Mouse (Mus musculus) central nervous system, embryonic 11.5 days (tissue): ENCODE results near the gene Olfr52. TPM values are rescaled to one million over a fixed set of nuclear protein-coding genes. Genes with fewer than 3 reads are reported as not detected.

Experiments used
- polyA plus RNA-seq: library from polyadenylated mRNA; depleted of rRNA; stranded (reverse); fragments of >200 nt; gene quantifications from 2 replicates; pipeline ENCODE4 v1.2.3, GENCODE M21; 2012; rRNA removed

The Olfr52 gene
- polyA plus RNA-seq, result not detected in 2 replicates

GRCm38 (mm10) chr2:86185583-86185982 is at the start of gene Olfr52:
Olfr52 (minus strand) TSS chr2:86185683.

GRCm38 (mm10) chr2:86231301-86231700 is 45.8 kb upstream of the Olfr52 start, which contains the start of gene Olfr1047:
Olfr1047 (minus strand) TSS chr2:86231401.

GRCm38 (mm10) chr2:86219214-86219613 is 33.7 kb upstream of the Olfr52 start, which contains the start of gene Olfr1046:
Olfr1046 (minus strand) TSS chr2:86219314.

DNA sequence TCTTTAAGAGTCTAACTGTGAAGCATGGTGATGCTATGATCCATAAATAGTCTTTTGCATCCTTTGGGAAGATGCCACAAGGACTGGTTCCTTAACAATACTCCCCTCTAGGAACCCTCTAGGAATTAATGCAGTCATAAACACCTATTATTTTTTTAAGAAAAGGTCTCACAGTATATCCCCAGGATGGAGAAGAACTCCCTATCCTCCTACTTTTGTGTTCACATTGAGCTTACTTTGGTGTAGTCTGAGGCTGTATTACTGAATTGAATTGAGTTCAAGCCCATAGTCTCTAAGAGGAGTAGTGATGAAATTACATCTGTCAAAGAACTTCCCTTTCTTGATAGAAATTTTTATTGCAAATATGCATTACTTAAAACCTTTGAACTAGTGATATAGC is 17.4 kb upstream of the Olfr52 start, which contains the start of gene Olfr1045:
Olfr1045 (minus strand) TSS at position 101 of the 400 bp plus-strand sequence.

DNA sequence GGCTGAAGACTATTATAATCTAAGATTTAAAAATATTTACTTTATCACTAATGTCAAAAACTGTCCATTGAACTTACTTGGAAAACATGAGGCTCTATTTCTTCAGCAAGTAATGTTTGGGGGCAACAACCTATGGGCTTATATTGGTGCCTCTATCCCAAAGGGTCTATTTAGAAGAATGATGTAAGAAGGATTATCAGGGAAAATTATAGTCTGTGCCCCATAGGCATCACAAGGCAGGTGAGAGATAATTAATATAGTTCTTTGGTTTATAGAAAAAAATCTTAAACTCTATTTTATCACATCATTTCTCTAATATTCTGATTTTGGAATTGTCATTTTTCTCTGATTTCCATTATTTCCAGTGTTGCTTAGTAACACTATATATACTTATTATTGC is 7.8 kb downstream of the Olfr52 start, which contains the start of gene Olfr1044:
Olfr1044 (minus strand) TSS at position 101 of the 400 bp plus-strand sequence.

GRCm38 (mm10) chr2:86167422-86167821 is 18.1 kb downstream of the Olfr52 start, which contains the start of gene Olfr1043:
Olfr1043 (minus strand) TSS chr2:86167522.

DNA sequence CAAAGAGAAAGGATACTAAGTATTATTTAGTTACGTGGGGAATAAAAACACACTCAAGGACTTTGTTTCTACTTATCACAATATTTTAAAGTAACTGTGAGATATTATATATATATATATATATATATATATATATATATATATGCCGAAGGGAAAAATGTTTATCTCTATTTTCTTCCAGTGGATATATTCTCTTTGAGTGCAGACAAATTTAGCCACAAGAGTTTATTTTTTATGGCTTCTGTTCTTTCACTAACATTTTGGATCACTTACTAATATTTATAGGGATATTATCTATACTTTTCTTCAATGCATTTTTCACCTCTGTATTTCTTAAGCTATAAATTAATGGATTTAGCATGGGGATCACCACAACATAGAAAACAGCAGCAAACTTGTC is 23.7 kb downstream of the Olfr52 start, which contains the start of gene Olfr1042:
Olfr1042 (minus strand) TSS at position 101 of the 400 bp plus-strand sequence.

GRCm38 (mm10) chr2:86146632-86147031 is 38.9 kb downstream of the Olfr52 start, which contains the start of gene Olfr1040:
Olfr1040 (minus strand) TSS chr2:86146732.

GRCm38 (mm10) chr2:86135828-86136227 is 49.7 kb downstream of the Olfr52 start, which contains the start of gene Olfr1039:
Olfr1039 (minus strand) TSS chr2:86135928.

Other genes starting within 250 kb of the Olfr52 start
- not detected in 2 replicates for gene Olfr1028, start 235.2 kb downstream of the Olfr52 start, polyA plus RNA-seq
- not detected in 2 replicates for gene Olfr1029, start 211.8 kb downstream of the Olfr52 start, polyA plus RNA-seq
- not detected in 2 replicates for gene Olfr1030, start 206.4 kb downstream of the Olfr52 start, polyA plus RNA-seq
- not detected in 2 replicates for gene Olfr1031, start 195.4 kb downstream of the Olfr52 start, polyA plus RNA-seq
- not detected in 2 replicates for gene Olfr1032, start 180.1 kb downstream of the Olfr52 start, polyA plus RNA-seq
- gene Olfr1033, start 165.1 kb downstream of the Olfr52 start, polyA plus RNA-seq, result 0.06 and 0.14 TPM in 2 replicates
- 0.05 TPM in 1 of 2 replicates, not detected in the other for gene Olfr1034, start 139.8 kb downstream of the Olfr52 start, polyA plus RNA-seq
- not detected in 2 replicates for gene Olfr1036, start 111.7 kb downstream of the Olfr52 start, polyA plus RNA-seq
- gene Olfr1037, start 98.3 kb downstream of the Olfr52 start, polyA plus RNA-seq, result not detected in 2 replicates
- not detected in 2 replicates for gene Olfr1039, start 49.8 kb downstream of the Olfr52 start, polyA plus RNA-seq
- not detected in 2 replicates for gene Olfr1040, start 39.0 kb downstream of the Olfr52 start, polyA plus RNA-seq
- gene Olfr1042, start 23.8 kb downstream of the Olfr52 start, polyA plus RNA-seq, result not detected in 2 replicates
- gene Olfr1043, start 18.2 kb downstream of the Olfr52 start, polyA plus RNA-seq, result not detected in 2 replicates
- not detected in 2 replicates for gene Olfr1044, start 7.9 kb downstream of the Olfr52 start, polyA plus RNA-seq
- not detected in 2 replicates for gene Olfr1045, start 17.3 kb upstream of the Olfr52 start, polyA plus RNA-seq
- not detected in 2 replicates for gene Olfr1046, start 33.6 kb upstream of the Olfr52 start, polyA plus RNA-seq
- gene Olfr1047, start 45.7 kb upstream of the Olfr52 start, polyA plus RNA-seq, result not detected in 2 replicates
- not detected in 2 replicates for gene Olfr1048, start 54.6 kb upstream of the Olfr52 start, polyA plus RNA-seq
- gene Olfr1049, start 72.6 kb upstream of the Olfr52 start, polyA plus RNA-seq, result not detected in 2 replicates
- not detected in 2 replicates for gene Olfr1051, start 93.4 kb upstream of the Olfr52 start, polyA plus RNA-seq
- not detected in 2 replicates for gene Olfr1052, start 106.8 kb upstream of the Olfr52 start, polyA plus RNA-seq
- not detected in 2 replicates for gene Olfr1053, start 129.6 kb upstream of the Olfr52 start, polyA plus RNA-seq
- not detected in 2 replicates for gene Olfr1054, start 149.8 kb upstream of the Olfr52 start, polyA plus RNA-seq
- not detected in 2 replicates for gene Olfr1055, start 164.6 kb upstream of the Olfr52 start, polyA plus RNA-seq
- not detected in 2 replicates for gene Olfr1056, start 176.8 kb upstream of the Olfr52 start, polyA plus RNA-seq
- not detected in 2 replicates for gene Olfr1057, start 192.7 kb upstream of the Olfr52 start, polyA plus RNA-seq
- gene Olfr1058, start 202.9 kb upstream of the Olfr52 start, polyA plus RNA-seq, result not detected in 2 replicates
- not detected in 2 replicates for gene Olfr1061, start 228.4 kb upstream of the Olfr52 start, polyA plus RNA-seq
- not detected in 2 replicates for gene Olfr1062, start 241.1 kb upstream of the Olfr52 start, polyA plus RNA-seq